31 mouse cellular contexts compared by ENCODE assay signal in the genomic region with DNA sequence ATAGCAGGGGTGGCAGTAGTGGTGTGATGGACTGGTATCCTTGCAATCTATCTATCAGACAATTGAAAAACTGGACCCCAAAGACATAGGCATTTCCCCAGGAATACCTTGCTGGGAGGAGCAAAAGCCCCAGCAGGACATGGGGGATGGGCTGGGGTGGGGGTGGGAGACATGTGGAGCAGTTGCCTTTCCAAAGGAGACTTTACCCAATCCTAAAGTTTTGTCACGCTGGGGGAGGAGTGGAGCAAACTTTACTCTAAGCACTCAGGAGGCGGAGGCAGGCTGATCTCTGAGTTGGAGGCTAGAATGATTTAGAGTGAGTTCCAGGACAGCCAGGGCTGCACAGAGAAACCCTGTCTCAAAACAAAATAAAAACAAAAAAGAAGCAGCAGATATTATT. TPM values are rescaled to one million over a fixed set of nuclear protein-coding genes. Genes with fewer than 3 reads are reported as not detected.
DNase-seq lines count a peak whose midpoint lies in the region; TF ChIP-seq lines count a peak whose summit lies in the region.
"Had no signal": no experiment of that assay in that cellular context is flagged by ENCODE, and none has a peak within 500 bp of the region (broad histone marks: within the 10 kb centered on the region; RNA-seq: fewer than 3 reads in every experiment).

No protein-coding gene starts in this region.

- peak overlapping the region; percentile 35; the same call in 1 of the 2 replicates for H3K27ac ChIP-seq in ES-Bruce4 (ENCODE audit: insufficient read depth, low read length)
- H3K27ac ChIP-seq in ES-E14 (ENCODE audit: insufficient read depth, low read depth, low read length, poor library complexity, severe bottlenecking), result peak overlapping the region; percentile 6; the same call in 1 of the 2 replicates
- no peak overlapping the region for H3K27ac ChIP-seq in cerebellum, adult 2 months (ENCODE audit: insufficient read depth, low read length)

- H3K36me3 ChIP-seq in ES-Bruce4 (ENCODE audit: control insufficient read depth, insufficient read depth, low read length, poor library complexity, severe bottlenecking) (no peaks in the 10 kb centered on the region), ES-E14 (ENCODE audit: control insufficient read depth, insufficient read depth, low read length, poor library complexity, severe bottlenecking) (no peaks in the 10 kb centered on the region)

- peaks cover 1% of the 10 kb centered on the region for H3K4me1 ChIP-seq in ES-Bruce4 (ENCODE audit: control insufficient read depth, insufficient read depth, low read length)
- peaks cover 2 to 26% of the 10 kb centered on the region in 2 experiments for H3K4me1 ChIP-seq in ES-E14 (ENCODE audit: control insufficient read depth in 2 of 2, insufficient read depth in 2 of 2, low read length in 2 of 2, poor library complexity in 1 of 2)
- H3K4me1 ChIP-seq in cerebellum, adult 2 months (ENCODE audit: control insufficient read depth, insufficient read depth, low read length), result no peaks in the 10 kb centered on the region

- in situ Hi-C loops in ES-E14 (cut with MboI; ENCODE audit: low sequenced_read_pairs in 2 of 2, unreplicated experiment in 2 of 2), result loop anchor here in 1 of 2 experiments (25.0 kb wide), 1 partner anchor 1199 kb away; a partner anchor contains a TSS

- DNase-seq in ES-CJ7 (ENCODE audit: low read depth, low spot score) (peak; percentile 53), ES-E14 (ENCODE audit: low read depth, low spot score) (no peak), R1 (ENCODE audit: low read depth, low spot score) (peak; percentile 82)
- DNase-seq in adrenal gland, adult 18-20 months (ENCODE audit: low spot score in 2 of 2), result no peak
- no peak for DNase-seq in embryo, embryonic 10.5 days (ENCODE audit: low spot score)
- DNase-seq in cerebellum, adult 2 months, result no peak
- no peak for DNase-seq in frontal cortex, postnatal 10 days (ENCODE audit: low spot score in 2 of 2)
- DNase-seq: adrenal gland, adult 2 months; adrenal gland, adult 8-10 months; adrenal gland, postnatal 10 days; adrenal gland, postnatal 14 days; adrenal gland, postnatal 25 days; adrenal gland, postnatal 36 days; B cell, adult 2 months; cerebellum, adult 11 months; cerebellum, adult 11-12 months; cerebellum, adult 18-20 months; cerebellum, adult 8-10 months; cerebellum, adult 9-10 months; cerebellum, adult 9-11 months; cerebellum, postnatal 10 days had no signal

- TF ChIP-seq CTCF in ES-Bruce4 (IDR thresholded peaks at IDR 0.05; ENCODE audit: low read depth, low read length), result no peak
- no peak for TF ChIP-seq CTCF in cerebellum, adult 2 months (IDR thresholded peaks at IDR 0.05; ENCODE audit: borderline replicate concordance, insufficient read depth, low read depth, low read length)

- TF ChIP-seq EP300 in ES-Bruce4 (IDR thresholded peaks at IDR 0.05; ENCODE audit: insufficient read depth, low read depth, low read length), result 0 out of 2 replicates have a peak, but pooled peaks have one; percentile 22

- H3K9ac ChIP-seq in ES-Bruce4 (ENCODE audit: low read depth, poor library complexity, severe bottlenecking) (no peak overlapping the region), ES-E14 (ENCODE audit: insufficient read depth, low read depth, low read length, poor library complexity, severe bottlenecking) (no peak overlapping the region)

- H3K4me3 ChIP-seq in ES-Bruce4 (ENCODE audit: low read depth, low read length), result no peak overlapping the region
- no peak overlapping the region for H3K4me3 ChIP-seq in ES-E14 (ENCODE audit: insufficient read depth in 1 of 2, low read depth in 1 of 2, low read length in 2 of 2, poor library complexity in 1 of 2, severe bottlenecking in 1 of 2)
- H3K4me3 ChIP-seq in cerebellum, adult 2 months (replicated peaks; ENCODE audit: insufficient read depth, low read depth, low read length), result no peak overlapping the region

- H3K27me3 ChIP-seq in ES-Bruce4 (ENCODE audit: control insufficient read depth, insufficient read depth, low read length, poor library complexity, severe bottlenecking), result no peaks in the 10 kb centered on the region
- no peaks in the 10 kb centered on the region for H3K27me3 ChIP-seq in cerebellum, adult 2 months (ENCODE audit: control insufficient read depth, insufficient read depth, low read length)
- H3K27me3 ChIP-seq: Patski had no signal

- 93% methylated on average over 2 of the region's 2 CpGs for WGBS in cerebellum, adult 2 months

- TF ChIP-seq POLR2A in ES-Bruce4 (IDR thresholded peaks at IDR 0.05; ENCODE audit: insufficient read depth, low read length), result no peak
- TF ChIP-seq POLR2A in cerebellum, adult 2 months (IDR thresholded peaks at IDR 0.05; ENCODE audit: borderline replicate concordance, insufficient read depth, low read length), result no peak

- H3K9me3 ChIP-seq in ES-Bruce4 (replicated peaks; ENCODE audit: control insufficient read depth, insufficient read depth, low read length, poor library complexity, severe bottlenecking) (no peaks in the 10 kb centered on the region), ES-E14 (ENCODE audit: control insufficient read depth, insufficient read depth, low read depth, low read length) (no peaks in the 10 kb centered on the region)

TF ChIP-seq in ES-E14, 5 proteins besides CTCF, POLR2A, EP300 and RAD21:
- TF ChIP-seq HCFC1 (IDR thresholded peaks at IDR 0.05; ENCODE audit: borderline replicate concordance, insufficient read depth, low read length) (no peak), ZC3H11A (IDR thresholded peaks at IDR 0.05; ENCODE audit: borderline replicate concordance, low read depth, low read length) (no peak), CHD2 (IDR thresholded peaks at IDR 0.05; ENCODE audit: low read depth, low read length) (no peak), ZNF384 (IDR thresholded peaks at IDR 0.05; ENCODE audit: low read depth, low read length) (no peak), MAFK (IDR thresholded peaks at IDR 0.05; ENCODE audit: insufficient read depth, low read depth, low read length) (no peak)

RNA-seq across cellular contexts. Expression of a gene that starts 14.7 kb away (rescaled TPM):
- not detected in 2 replicates for polyA plus RNA-seq in ES-Bruce4 (2011; ENCODE audit: insufficient read depth, insufficient read length, low read depth, missing spikeins)
- total RNA-seq in ES-E14 (2012; rRNA removed), result not detected in 2 replicates
- total RNA-seq in adrenal gland, adult 18-20 months (2021), result not detected
- not detected in 2 replicates for polyA plus RNA-seq in cerebellum, adult 2 months (2012; rRNA removed)
- total RNA-seq: adrenal gland, adult 2 months; adrenal gland, adult 8-10 months; adrenal gland, postnatal 10 days; adrenal gland, postnatal 14 days; adrenal gland, postnatal 25 days; adrenal gland, postnatal 36 days; adrenal gland, postnatal 4 days; CH12.LX; G1E; MEL had no signal
- polyA plus RNA-seq: activated CD4-positive, CD25-positive, alpha-beta regulatory T cell, adult 4 months; adrenal gland, adult 2 months; brain, embryonic 14.5 days; C2C12; CD4-positive, CD25-positive, alpha-beta regulatory T cell, adult 4 months; G1E; Patski had no signal

RNA-seq across cellular contexts. Expression of a gene that starts 17.2 kb away (rescaled TPM):
- 130 and 140 TPM in 2 replicates for polyA plus RNA-seq in ES-Bruce4 (2011; ENCODE audit: insufficient read depth, insufficient read length, low read depth, missing spikeins)
- total RNA-seq in ES-E14 (2012; rRNA removed), result 75.5 and 96.2 TPM in 2 replicates
- total RNA-seq in adrenal gland, adult 18-20 months (2021), result 10 to 100 TPM; 47.8 to 51.5 TPM
- polyA plus RNA-seq in cerebellum, adult 2 months (2012; rRNA removed), result 44.6 and 48.7 TPM in 2 replicates

RNA-seq across cellular contexts. Expression of a gene that starts 35.2 kb away (rescaled TPM):
- polyA plus RNA-seq in ES-Bruce4 (2011; ENCODE audit: insufficient read depth, insufficient read length, low read depth, missing spikeins), result 43.1 and 49.3 TPM in 2 replicates
- 44.2 and 57.6 TPM in 2 replicates for total RNA-seq in ES-E14 (2012; rRNA removed)
- 10 to 100 TPM; 23.0 to 23.9 TPM for total RNA-seq in adrenal gland, adult 18-20 months (2021)
- 26.2 and 27.9 TPM in 2 replicates for polyA plus RNA-seq in cerebellum, adult 2 months (2012; rRNA removed)

Comparison
In these comparisons a context has a peak if more than half of its experiments do, and no peak if none do; other contexts are left out.
1. DNase-seq: peak in ES-CJ7 (single experiment) and R1 (single experiment); none in ES-E14 (single experiment), adrenal gland, adult 18-20 months (0 of 2), embryo, embryonic 10.5 days (single experiment), cerebellum, adult 2 months (0 of 2) and frontal cortex, postnatal 10 days (0 of 2).